Mouse (Mus musculus) spleen, postnatal 36 days (tissue): ENCODE results near the gene Lrrc34.
A peak's percentile ranks its signal among the peaks of the same experiment; 100 is the strongest.

ENCODE experiments used
- DNase-seq, 2 experiments: peaks; one replicate each; pipeline ENCODE4 v3.0.0; 2022; ENCODE audit warnings: low spot score in 2 of 2, mixed read lengths in 1 of 2

Gene Lrrc34

GRCm38 (mm10) chr3:30647440-30648090, at the start of gene Lrrc34:
Gene Lrrc34 (minus strand): TSS chr3:30647869.
- DNase-seq: peak in 1 of 2 experiments; percentile 2

- no peak for DNase-seq
Measured at GRCm38 (mm10) chr3:30696346-30696745, 48.7 kb upstream of the Lrrc34 start.

- DNase-seq: no peak
Measured at GRCm38 (mm10) chr3:30695661-30696060, 48.0 kb upstream of the Lrrc34 start.

GRCm38 (mm10) chr3:30690976-30691375, 43.3 kb upstream of the Lrrc34 start:
- no peak for DNase-seq

GRCm38 (mm10) chr3:30687216-30687615, 39.5 kb upstream of the Lrrc34 start:
- no peak for DNase-seq

GRCm38 (mm10) chr3:30683190-30683589, 35.5 kb upstream of the Lrrc34 start:
- no peak for DNase-seq

- DNase-seq: no peak
Measured at GRCm38 (mm10) chr3:30658486-30658885, 10.8 kb upstream of the Lrrc34 start.

GRCm38 (mm10) chr3:30655937-30656336, 8.3 kb upstream of the Lrrc34 start:
- no peak for DNase-seq

- DNase-seq: no peak
Measured at GRCm38 (mm10) chr3:30650062-30650841, 2.6 kb upstream of the Lrrc34 start.

- no peak for DNase-seq
Measured at GRCm38 (mm10) chr3:30648466-30648865, 797 bp upstream of the Lrrc34 start.

GRCm38 (mm10) chr3:30646761-30647160, 908 bp downstream of the Lrrc34 start:
- DNase-seq: no peak

- no peak for DNase-seq
Measured at GRCm38 (mm10) chr3:30644207-30644606, 3.5 kb downstream of the Lrrc34 start, which contains the start of gene Lrriq4. Gene Lrriq4 (plus strand): TSS chr3:30644507.

- DNase-seq: no peak
Measured at GRCm38 (mm10) chr3:30635629-30636028, 12.0 kb downstream of the Lrrc34 start.

GRCm38 (mm10) chr3:30633681-30634080, 14.0 kb downstream of the Lrrc34 start:
- no peak for DNase-seq

GRCm38 (mm10) chr3:30620132-30620531, 27.5 kb downstream of the Lrrc34 start:
- DNase-seq: peak; percentile 46 to 49

GRCm38 (mm10) chr3:30610930-30611329, 36.7 kb downstream of the Lrrc34 start:
- DNase-seq: peak in 1 of 2 experiments; percentile 6

- DNase-seq: no peak
Measured at GRCm38 (mm10) chr3:30608999-30609398, 38.7 kb downstream of the Lrrc34 start.

- DNase-seq: no peak
Measured at GRCm38 (mm10) chr3:30603256-30603655, 44.4 kb downstream of the Lrrc34 start.

- peak in 1 of 2 experiments; percentile 73 for DNase-seq
Measured at GRCm38 (mm10) chr3:30602740-30603098, 45.0 kb downstream of the Lrrc34 start.

- peak; percentile 97 for DNase-seq
Measured at GRCm38 (mm10) chr3:30602065-30602739, 45.5 kb downstream of the Lrrc34 start, which contains the start of gene Mynn. Gene Mynn (plus strand): TSS chr3:30602065.

- no peak for DNase-seq
Measured at GRCm38 (mm10) chr3:30601610-30602064, 46.0 kb downstream of the Lrrc34 start.

- peak; percentile 84 to 94 for DNase-seq
Measured at GRCm38 (mm10) chr3:30601175-30601574, 46.5 kb downstream of the Lrrc34 start.
